Mouse (Mus musculus): Measurements from ENCODE around the gene Ccdc84.
A peak's percentile ranks its signal among the peaks of the same experiment; 100 is the strongest.
"Not testable (repeated sequence)": the region's sequence is repeated elsewhere in the genome, so short reads cannot be mapped to it uniquely, and the experiment has no call there.

Ccdc84 gene

DNA sequence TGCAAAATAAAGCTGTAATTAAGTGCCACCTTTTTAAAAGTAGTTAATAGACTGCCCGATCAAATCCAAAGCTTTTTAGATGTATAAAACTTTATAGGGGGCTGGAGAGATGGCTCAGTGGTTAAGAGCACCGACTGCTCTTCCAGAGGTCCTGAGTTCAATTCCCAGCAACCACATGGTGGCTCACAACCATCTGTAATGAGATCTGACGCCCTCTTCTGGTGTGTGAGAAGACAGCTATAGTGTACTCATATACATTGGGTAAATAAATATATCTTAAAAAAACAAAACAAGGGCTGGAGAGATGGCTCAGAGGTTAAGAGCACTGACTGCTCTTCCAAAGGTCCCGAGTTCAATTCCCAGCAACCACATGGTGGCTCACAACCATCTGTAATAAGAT is 56.4 kb downstream of the Ccdc84 start:
- DNase-seq (ENCODE audit: low spot score in 2 of 2): not testable (repeated sequence)

DNA sequence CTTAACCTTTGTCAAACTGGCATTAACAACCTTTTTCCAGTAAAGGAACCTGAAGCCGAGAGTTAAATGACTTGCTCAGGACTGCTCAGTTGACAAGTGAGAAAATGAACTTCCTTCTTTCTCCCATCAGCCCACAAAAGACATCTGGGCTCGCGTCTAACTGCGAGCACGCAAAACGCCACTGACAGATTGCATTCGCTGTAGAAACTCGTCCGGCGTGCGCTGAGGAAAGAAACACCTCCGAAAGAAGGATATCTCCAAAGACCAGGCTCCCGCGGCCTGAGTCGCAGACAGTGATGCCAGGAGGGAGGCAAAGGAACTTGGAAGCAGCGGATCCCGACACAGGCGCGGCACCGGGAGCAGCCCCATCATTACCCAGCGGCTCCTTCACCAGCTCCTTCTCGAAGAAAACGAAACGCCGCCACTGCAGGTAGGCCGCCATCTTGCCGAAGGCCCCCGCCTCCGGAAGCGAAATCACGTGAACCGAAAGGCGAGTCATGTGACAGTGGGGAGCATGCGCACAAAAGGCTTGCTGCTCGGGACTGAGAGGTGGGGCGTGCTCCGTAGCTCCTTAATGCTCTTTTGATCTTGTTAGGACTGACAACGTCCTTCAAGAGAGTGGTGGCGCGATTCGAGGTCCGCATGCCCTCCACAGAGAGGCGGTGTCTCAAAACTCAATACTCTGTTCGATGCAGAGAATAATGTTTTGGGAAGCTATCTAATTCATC is 57.0 kb downstream of the Ccdc84 start, which contains the start of gene Vps11:
Gene Vps11 (minus strand): TSS at position 481 of the 728 bp plus-strand sequence.
- peak; percentile 93 to 94 for DNase-seq (ENCODE audit: low spot score in 2 of 2)
